Mouse (Mus musculus) embryo, embryonic 11 days (tissue): ENCODE measurements at regions not wholly inside any gene's neighbourhood (a gene's known extent, or its start where the extent isn't known, plus 50 kb on each side); places are given as distances from the start of the nearest gene placed in this dataset.

Source experiments
- DNase-seq: peaks from one replicate; pipeline ENCODE4 v3.0.0-alpha.2; 2015

DNA sequence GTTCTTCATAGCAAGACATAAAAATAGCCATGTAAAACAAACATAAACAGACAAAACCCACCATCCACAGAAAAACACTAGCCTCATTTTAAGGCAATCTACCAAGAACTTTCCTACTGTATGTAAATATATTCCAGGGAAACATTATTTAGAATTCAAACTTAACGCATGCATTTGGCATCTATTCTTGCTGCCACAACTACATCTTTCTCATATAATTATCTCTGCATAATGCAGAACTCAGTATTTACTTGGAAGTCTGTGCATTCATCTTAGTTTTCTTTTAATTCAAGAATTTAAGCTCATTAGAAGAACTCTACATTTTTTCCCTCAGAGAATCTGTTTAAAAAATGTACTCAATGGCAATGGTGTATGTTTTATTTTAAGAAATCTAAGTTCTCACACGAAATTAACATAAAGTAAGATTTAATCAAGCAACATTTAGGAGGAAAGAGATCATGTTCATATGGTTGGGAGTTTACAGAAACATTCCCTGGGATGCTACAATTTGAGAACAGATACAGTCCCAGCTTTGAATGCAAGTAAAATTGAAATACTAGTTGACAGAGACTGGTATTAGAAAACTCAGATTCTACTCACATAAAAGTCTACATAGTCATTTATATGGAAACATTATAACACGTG, 1114.7 kb downstream of the Sorcs1 start:
- no peak for DNase-seq

DNA sequence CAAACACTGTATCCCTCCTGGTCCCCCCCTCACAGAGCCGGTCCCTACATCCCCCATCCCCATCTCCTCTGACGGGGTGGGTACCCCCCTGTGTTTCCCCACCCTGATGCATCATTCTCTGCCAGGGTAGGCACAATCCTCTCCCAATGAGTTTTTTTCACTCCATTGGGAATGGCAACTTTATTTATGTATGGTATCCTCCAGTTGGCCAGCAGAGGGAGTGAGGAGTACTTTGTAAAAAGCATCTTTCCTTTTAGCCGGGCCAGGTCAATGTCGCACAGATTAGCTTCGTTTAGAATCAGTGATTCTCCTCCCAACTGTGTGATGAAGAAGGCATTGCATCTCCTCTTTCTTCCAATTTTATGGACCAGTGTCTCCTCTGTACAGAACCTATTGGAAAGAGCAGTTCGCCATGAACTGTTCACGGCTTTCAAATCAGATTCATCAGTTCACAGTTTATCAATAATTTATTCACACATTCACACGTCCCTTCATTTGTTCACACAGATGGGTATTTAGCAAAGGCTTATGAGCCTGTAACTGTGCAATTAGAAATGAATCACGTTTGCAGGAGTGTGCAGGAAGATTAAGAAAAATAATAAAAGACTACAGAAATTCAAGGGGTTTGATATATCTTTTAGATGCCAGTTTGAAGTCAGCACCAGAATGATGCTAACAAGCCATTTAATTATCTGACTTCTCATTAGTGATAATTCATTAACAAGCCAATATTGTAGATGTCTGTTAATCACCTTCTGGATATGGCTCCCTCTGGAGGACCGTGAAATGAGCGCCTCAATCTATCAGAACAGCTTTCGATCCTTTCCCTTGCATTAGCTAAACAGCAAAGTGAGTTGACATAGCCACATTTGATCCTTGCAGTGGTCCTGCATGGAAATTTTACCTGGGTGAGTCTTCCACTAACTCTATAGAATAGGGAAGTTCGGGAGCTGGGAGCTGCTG, 1138.7 kb downstream of the Sorcs1 start:
- DNase-seq, result peak; percentile 76
